ENCODE assay signal across 14 mouse cellular contexts in genomic region chr3:34637926-34638325, GRCm38 (mm10). TPM values are rescaled to one million over a fixed set of nuclear protein-coding genes. Genes with fewer than 3 reads are reported as not detected.
DNase-seq lines count a peak whose midpoint lies in the region; ATAC-seq lines count a peak whose summit lies in the region.
"Had no signal": no experiment of that assay in that cellular context is flagged by ENCODE, and none has a peak within 500 bp of the region (broad histone marks: within the 10 kb centered on the region; RNA-seq: fewer than 3 reads in every experiment).

No protein-coding gene starts in this region.

- 21% methylated on average over 5 of the region's 5 CpGs for WGBS in embryonic facial prominence, embryonic 12.5 days
- WGBS in hindbrain, embryonic 10.5 days, result 12% methylated on average over 5 of the region's 5 CpGs
- 3% methylated on average over 5 of the region's 5 CpGs for WGBS in midbrain, embryonic 14.5 days

- DNase-seq in brain, adult 2 months (ENCODE audit: low read depth, low spot score), result peak; percentile 81
- no peak for DNase-seq in hindbrain, embryonic 10.5 days (ENCODE audit: low spot score)
- peak; percentile 33 for DNase-seq in midbrain, embryonic 14.5 days
- no peak for DNase-seq in ovary, postnatal 36 days (ENCODE audit: low spot score)
- no peak for DNase-seq in cerebellum, adult 8-10 months
- DNase-seq in spleen, adult 12 weeks (ENCODE audit: low spot score), result no peak
- DNase-seq: adrenal gland, postnatal 10 days; cerebellum, adult 11 months; kidney, postnatal 14 days; liver; thymus, postnatal 14 days had no signal

- no peaks in the 10 kb centered on the region for H3K36me3 ChIP-seq in embryonic facial prominence, embryonic 12.5 days
- no peaks in the 10 kb centered on the region for H3K36me3 ChIP-seq in hindbrain, embryonic 10.5 days
- H3K36me3 ChIP-seq in midbrain, embryonic 14.5 days (ENCODE audit: control insufficient read depth, insufficient read depth, low read length), result no peaks in the 10 kb centered on the region

- H3K27ac ChIP-seq in embryonic facial prominence, embryonic 12.5 days, result no peak overlapping the region
- peak overlapping the region; percentile 86 for H3K27ac ChIP-seq in hindbrain, embryonic 10.5 days
- peak overlapping the region; percentile 81 for H3K27ac ChIP-seq in midbrain, embryonic 14.5 days (replicated peaks; ENCODE audit: low read depth, low read length)

- no peak overlapping the region for H3K9ac ChIP-seq in embryonic facial prominence, embryonic 12.5 days
- peak overlapping the region; percentile 52 for H3K9ac ChIP-seq in midbrain, embryonic 14.5 days (replicated peaks; ENCODE audit: low read length)

- no peaks in the 10 kb centered on the region for H3K9me3 ChIP-seq in embryonic facial prominence, embryonic 12.5 days
- H3K9me3 ChIP-seq in hindbrain, embryonic 10.5 days, result no peaks in the 10 kb centered on the region
- no peaks in the 10 kb centered on the region for H3K9me3 ChIP-seq in midbrain, embryonic 14.5 days (ENCODE audit: control insufficient read depth, low read length)

- peak overlapping the region; percentile 21 for H3K4me2 ChIP-seq in embryonic facial prominence, embryonic 12.5 days (replicated peaks)
- peak overlapping the region; percentile 62 for H3K4me2 ChIP-seq in midbrain, embryonic 14.5 days (ENCODE audit: low read length)

- H3K4me3 ChIP-seq in embryonic facial prominence, embryonic 12.5 days, result no peak overlapping the region
- H3K4me3 ChIP-seq in hindbrain, embryonic 10.5 days, result peak overlapping the region; percentile 52
- peak overlapping the region; percentile 21 for H3K4me3 ChIP-seq in midbrain, embryonic 14.5 days (replicated peaks; ENCODE audit: low read depth, low read length)

- H3K4me1 ChIP-seq in embryonic facial prominence, embryonic 12.5 days, result 0 out of 2 replicates have a peak, but pooled peaks cover 6% of the 10 kb centered on the region
- peaks cover 60% of the 10 kb centered on the region for H3K4me1 ChIP-seq in hindbrain, embryonic 10.5 days (replicated peaks)
- peaks cover 19% of the 10 kb centered on the region; the same call in 1 of the 2 replicates for H3K4me1 ChIP-seq in midbrain, embryonic 14.5 days (ENCODE audit: control insufficient read depth, insufficient read depth, low read length)

- ATAC-seq in embryonic facial prominence, embryonic 12.5 days (ENCODE audit: insufficient number of reproducible peaks, insufficient read depth, low FRiP score, low TSS enrichment), result no peak
- no peak for ATAC-seq in midbrain, embryonic 14.5 days (ENCODE audit: low FRiP score, low TSS enrichment)
- ATAC-seq: lung, postnatal 0 days; Patski had no signal

- H3K27me3 ChIP-seq in embryonic facial prominence, embryonic 12.5 days, result peaks cover 62% of the 10 kb centered on the region
- H3K27me3 ChIP-seq in hindbrain, embryonic 10.5 days (ENCODE audit: insufficient read depth, poor library complexity, severe bottlenecking), result peaks cover 52% of the 10 kb centered on the region
- no peaks in the 10 kb centered on the region for H3K27me3 ChIP-seq in midbrain, embryonic 14.5 days (ENCODE audit: control insufficient read depth, insufficient read depth, low read length)

RNA-seq across cellular contexts. Expression of gene Sox2, which starts 12.3 kb away (rescaled TPM):
- polyA plus RNA-seq in embryonic facial prominence, embryonic 12.5 days (2016; fragmentation: Nextera tagmentation; extraction: Ambion mirVana), result 11.4 and 13.5 TPM in 2 replicates
- polyA plus RNA-seq in hindbrain, embryonic 10.5 days (2016; fragmentation: Nextera tagmentation; extraction: Ambion mirVana), result 23.4 and 24.2 TPM in 2 replicates
- polyA plus RNA-seq in midbrain, embryonic 14.5 days (2014; fragmentation: Nextera tagmentation; extraction: Ambion mirVana), result 16.8 and 22.4 TPM in 2 replicates

Comparison
In these comparisons a context has a peak if more than half of its experiments do, and no peak if none do; other contexts are left out.
1. DNase-seq: peak in brain, adult 2 months (single experiment) and midbrain, embryonic 14.5 days (single experiment); none in hindbrain, embryonic 10.5 days (single experiment), ovary, postnatal 36 days (single experiment), cerebellum, adult 8-10 months (single experiment) and spleen, adult 12 weeks (single experiment).